Mouse (Mus musculus) left cerebral cortex, postnatal 4 days (tissue): ENCODE measurements around the gene Mrpl55. TPM values are rescaled to one million over a fixed set of nuclear protein-coding genes. Genes with fewer than 3 reads are reported as not detected.

ENCODE experiments used
- DNase-seq: peaks from one replicate; pipeline ENCODE4 v3.0.0-alpha.2; 2022
- intact Hi-C: fragments of 180-260 bp; cut with DNase I; formaldehyde crosslinking; loops from one replicate; pipeline ENCODE4 v1.15.1; 2025
- total RNA-seq, 2 experiments: library from RNA; stranded (reverse); gene quantifications; 2 replicates each; pipeline ENCODE4 v1.2.3; 2021

Mrpl55 gene
- total RNA-seq, result 10 to 100 TPM; 28.8 to 33.5 TPM

- DNase-seq, result peak; percentile 96
- intact Hi-C loops, result loop anchor here (10.0 kb wide), 1 partner anchor 248 kb away; the partner anchor contains the start of genes Hist3h2a and Trim17
Measured at GRCm38 (mm10) chr11:59202081-59202995, at the start of gene Mrpl55. Gene Mrpl55 (plus strand): TSS chr11:59202486.

- intact Hi-C loops, result no loop called here
- no peak for DNase-seq
Measured at GRCm38 (mm10) chr11:59154220-59154619, 48.1 kb upstream of the Mrpl55 start.

- DNase-seq, result no peak
Measured at GRCm38 (mm10) chr11:59155900-59156299, 46.4 kb upstream of the Mrpl55 start.

GRCm38 (mm10) chr11:59159099-59159498 is 43.2 kb upstream of the Mrpl55 start:
- intact Hi-C loops, result no loop called here
- no peak for DNase-seq

More at GRCm38 (mm10) chr11:59155900-59156299, 46.4 kb upstream of the Mrpl55 start:
- intact Hi-C loops, result no loop called here

GRCm38 (mm10) chr11:59159558-59159957 is 42.7 kb upstream of the Mrpl55 start:
- no peak for DNase-seq
- intact Hi-C loops, result no loop called here

GRCm38 (mm10) chr11:59161398-59161797 is 40.9 kb upstream of the Mrpl55 start:
- intact Hi-C loops, result no loop called here
- no peak for DNase-seq

- no peak for DNase-seq
- intact Hi-C loops, result no loop called here
Measured at GRCm38 (mm10) chr11:59162443-59163254, 39.6 kb upstream of the Mrpl55 start.

- DNase-seq, result peak; percentile 99
- intact Hi-C loops, result no loop called here
Measured at GRCm38 (mm10) chr11:59163255-59164236, 38.7 kb upstream of the Mrpl55 start, which contains the start of gene Iba57. Gene Iba57 (minus strand): TSS chr11:59163739.

- intact Hi-C loops, result no loop called here
- no peak for DNase-seq
Measured at GRCm38 (mm10) chr11:59164384-59164783, 37.9 kb upstream of the Mrpl55 start.

- DNase-seq, result no peak
- intact Hi-C loops, result no loop called here
Measured at GRCm38 (mm10) chr11:59165616-59166241, 36.6 kb upstream of the Mrpl55 start.

GRCm38 (mm10) chr11:59169807-59170206 is 32.5 kb upstream of the Mrpl55 start:
- intact Hi-C loops, result no loop called here

GRCm38 (mm10) chr11:59170549-59170948 is 31.7 kb upstream of the Mrpl55 start:
- no peak for DNase-seq
- intact Hi-C loops, result no loop called here

More at GRCm38 (mm10) chr11:59169807-59170206, 32.5 kb upstream of the Mrpl55 start:
- no peak for DNase-seq

GRCm38 (mm10) chr11:59174189-59174838 is 28.0 kb upstream of the Mrpl55 start:
- intact Hi-C loops, result no loop called here
- DNase-seq, result no peak

- intact Hi-C loops, result no loop called here
Measured at GRCm38 (mm10) chr11:59176475-59176874, 25.8 kb upstream of the Mrpl55 start.

GRCm38 (mm10) chr11:59176921-59177320 is 25.4 kb upstream of the Mrpl55 start:
- intact Hi-C loops, result no loop called here
- DNase-seq, result no peak

More at GRCm38 (mm10) chr11:59176475-59176874, 25.8 kb upstream of the Mrpl55 start:
- DNase-seq, result no peak

GRCm38 (mm10) chr11:59182864-59183331 is 19.4 kb upstream of the Mrpl55 start, which contains the start of gene Gjc2:
Gene Gjc2 (minus strand): TSS chr11:59183213.
- intact Hi-C loops, result no loop called here
- peak; percentile 49 for DNase-seq

GRCm38 (mm10) chr11:59183821-59184220 is 18.5 kb upstream of the Mrpl55 start:
- peak; percentile 64 for DNase-seq
- intact Hi-C loops, result no loop called here

GRCm38 (mm10) chr11:59185490-59185889 is 16.8 kb upstream of the Mrpl55 start:
- intact Hi-C loops, result no loop called here

GRCm38 (mm10) chr11:59187706-59188105 is 14.6 kb upstream of the Mrpl55 start:
- intact Hi-C loops, result no loop called here
- DNase-seq, result no peak

More at GRCm38 (mm10) chr11:59185490-59185889, 16.8 kb upstream of the Mrpl55 start:
- DNase-seq, result no peak
